Mouse (Mus musculus): ENCODE data around the gene Tbata. TPM values are rescaled to one million over a fixed set of nuclear protein-coding genes. Genes with fewer than 3 reads are reported as not detected.

The Tbata gene
- total and polyA plus RNA-seq, 2 experiments from 2014 or later, result 1.6 to 4.8 TPM

GRCm38 (mm10) chr10:61235677-61236267, 64.0 kb downstream of the Tbata start:
- Histone ChIP-seq H3K9me3 (ENCODE audit: low read length) (no peaks in the 10 kb centered on the region), H3K4me2 (ENCODE audit: low read depth, low read length) (no peak overlapping the region), H3K4me3 (ENCODE audit: low read length) (no peak overlapping the region), H3K36me3 (ENCODE audit: insufficient read depth, low read length) (no peaks in the 10 kb centered on the region), H3K4me1 (ENCODE audit: insufficient read depth, low read length) (no peaks in the 10 kb centered on the region), H3K9ac (replicated peaks; ENCODE audit: low read length) (no peak overlapping the region), H3K27me3 (ENCODE audit: insufficient read depth, low read length) (no peaks in the 10 kb centered on the region), H3K27ac (no peak overlapping the region)
- ATAC-seq, result no peak
- WGBS, result 91% methylated on average over 6 of the region's 6 CpGs
- no peak for DNase-seq (ENCODE audit: low spot score)
- no peak for TF ChIP-seq CTCF (IDR thresholded peaks at IDR 0.05; ENCODE audit: low read depth)

- Histone ChIP-seq H3K4me1 (ENCODE audit: insufficient read depth, low read length) (no peaks in the 10 kb centered on the region), H3K27me3 (ENCODE audit: insufficient read depth, low read length) (no peaks in the 10 kb centered on the region), H3K4me2 (ENCODE audit: low read depth, low read length) (no peak overlapping the region), H3K4me3 (ENCODE audit: low read length) (no peak overlapping the region), H3K36me3 (ENCODE audit: insufficient read depth, low read length) (no peaks in the 10 kb centered on the region), H3K9ac (replicated peaks; ENCODE audit: low read length) (no peak overlapping the region), H3K9me3 (ENCODE audit: low read length) (no peaks in the 10 kb centered on the region), H3K27ac (no peak overlapping the region)
- TF ChIP-seq CTCF (IDR thresholded peaks at IDR 0.05; ENCODE audit: low read depth), result no peak
- DNase-seq (ENCODE audit: low spot score), result no peak
- no peak for ATAC-seq
- 56% methylated on average over 4 of the region's 4 CpGs for WGBS
Measured at GRCm38 (mm10) chr10:61236683-61237390, 65.1 kb downstream of the Tbata start.

GRCm38 (mm10) chr10:61237391-61237785, 65.6 kb downstream of the Tbata start:
- no peak overlapping the region for H3K4me3 ChIP-seq (ENCODE audit: low read length)
- no peaks in the 10 kb centered on the region for H3K4me1 ChIP-seq (ENCODE audit: insufficient read depth, low read length)
- H3K27ac ChIP-seq, result no peak overlapping the region
- no peak for ATAC-seq
- DNase-seq (ENCODE audit: low spot score), result no peak
- no peak for TF ChIP-seq CTCF (IDR thresholded peaks at IDR 0.05; ENCODE audit: low read depth)
- no peaks in the 10 kb centered on the region for H3K27me3 ChIP-seq (ENCODE audit: insufficient read depth, low read length)
- no peak overlapping the region for H3K9ac ChIP-seq (replicated peaks; ENCODE audit: low read length)
- H3K9me3 ChIP-seq (ENCODE audit: low read length), result no peaks in the 10 kb centered on the region
- no peak overlapping the region for H3K4me2 ChIP-seq (ENCODE audit: low read depth, low read length)
- WGBS, result 81% methylated on average over 6 of the region's 6 CpGs
- H3K36me3 ChIP-seq (ENCODE audit: insufficient read depth, low read length), result no peaks in the 10 kb centered on the region

Small RNAs within 50 kb of the gene (microRNA-seq; reads per million reads assigned to microRNA genes)
- 0 reads per million in 2 experiments for gene Gm44308

Other genes with a start within 250 kb of the Tbata start
- gene Pcbd1, start 82.6 kb upstream of the Tbata start, total RNA-seq (2014; rRNA removed), result 22.6 and 36.6 TPM in 2 replicates
- gene Pcbd1, start 82.6 kb upstream of the Tbata start, polyA plus RNA-seq (2015; fragmentation: Nextera tagmentation; extraction: Ambion mirVana), result 62.9 and 63.3 TPM in 2 replicates
- gene Sgpl1, start 24.3 kb upstream of the Tbata start, total RNA-seq (2014; rRNA removed), result 52.1 and 57.1 TPM in 2 replicates
- gene Sgpl1, start 24.3 kb upstream of the Tbata start, polyA plus RNA-seq (2015; fragmentation: Nextera tagmentation; extraction: Ambion mirVana), result 36.1 and 36.8 TPM in 2 replicates
- gene Adamts14, start 101.5 kb downstream of the Tbata start, total RNA-seq (2014; rRNA removed), result 1.5 and 1.8 TPM in 2 replicates
- gene Adamts14, start 101.5 kb downstream of the Tbata start, polyA plus RNA-seq (2015; fragmentation: Nextera tagmentation; extraction: Ambion mirVana), result 0.36 and 0.37 TPM in 2 replicates
- gene Prf1, start 125.9 kb downstream of the Tbata start, total RNA-seq (2014; rRNA removed), result not detected in 2 replicates
- gene Prf1, start 125.9 kb downstream of the Tbata start, polyA plus RNA-seq (2015; fragmentation: Nextera tagmentation; extraction: Ambion mirVana), result not detected in 2 replicates
- gene Pald1, start 211.6 kb downstream of the Tbata start, total RNA-seq (2014; rRNA removed), result 34.3 and 36.0 TPM in 2 replicates
- 21.7 TPM in 2 replicates for gene Pald1, start 211.6 kb downstream of the Tbata start, polyA plus RNA-seq (2015; fragmentation: Nextera tagmentation; extraction: Ambion mirVana)
- gene Nodal, start 246.0 kb downstream of the Tbata start, total RNA-seq (2014; rRNA removed), result 0.58 and 1.1 TPM in 2 replicates
- 0.33 and 0.43 TPM in 2 replicates for gene Nodal, start 246.0 kb downstream of the Tbata start, polyA plus RNA-seq (2015; fragmentation: Nextera tagmentation; extraction: Ambion mirVana)